Mouse (Mus musculus) frontal cortex, postnatal 25 days (tissue): ENCODE results near the gene Gm14393.
"Not testable (repeated sequence)": the region's sequence is repeated elsewhere in the genome, so short reads cannot be mapped to it uniquely, and the experiment has no call there.

Source experiments
- DNase-seq, 2 experiments: peaks; one replicate each; pipeline ENCODE4 v3.0.0; 2022; ENCODE audit warnings: low spot score in 2 of 2

The Gm14393 gene

GRCm38 (mm10) chr2:175067681-175068261 lies at the start of gene Gm14393:
Gene Gm14393 (minus strand): TSS chr2:175067781.
- DNase-seq: not testable (repeated sequence)

- DNase-seq: not testable (repeated sequence)
Measured at GRCm38 (mm10) chr2:175044268-175044667, 23.3 kb downstream of the Gm14393 start.
